Mouse (Mus musculus): ENCODE measurements around the gene Rfesd. TPM values are rescaled to one million over a fixed set of nuclear protein-coding genes. Genes with fewer than 3 reads are reported as not detected.

Gene Rfesd
- 18.7 and 27.9 TPM in 2 replicates for polyA plus RNA-seq (2014; fragmentation: Nextera tagmentation; extraction: Ambion mirVana)

- Histone ChIP-seq H3K36me3 (ENCODE audit: control insufficient read depth, insufficient read depth, low read length) (no peaks in the 10 kb centered on the region), H3K27me3 (replicated peaks; ENCODE audit: control insufficient read depth, insufficient read depth, low read length) (no peaks in the 10 kb centered on the region), H3K4me2 (ENCODE audit: low read length) (peak within 1 kb of the TSS; percentile 78), H3K4me3 (ENCODE audit: low read depth, low read length) (peak within 1 kb of the TSS; percentile 59), H3K27ac (ENCODE audit: low read depth, low read length) (peak within 1 kb of the TSS; percentile 89), H3K9ac (ENCODE audit: low read length) (peak within 1 kb of the TSS; percentile 94), H3K9me3 (replicated peaks; ENCODE audit: control insufficient read depth, low read length) (no peaks in the 10 kb centered on the region), H3K4me1 (ENCODE audit: control insufficient read depth, insufficient read depth, low read length) (peaks cover 6% of the 10 kb centered on the region; the same call in 1 of the 2 replicates)
- DNase-seq (ENCODE audit: low spot score) (peak; percentile 99), ATAC-seq (peak; percentile 100)
- under 1% methylated on average over 50 of the region's 50 CpGs for WGBS
Observed at GRCm38 (mm10) chr13:76017974-76018843, at the start of gene Rfesd. Rfesd (minus strand) TSS chr13:76018719.

GRCm38 (mm10) chr13:76064363-76064945 is 45.9 kb upstream of the Rfesd start:
- Histone ChIP-seq H3K9ac (ENCODE audit: low read length) (no peak overlapping the region), H3K4me3 (ENCODE audit: low read depth, low read length) (no peak overlapping the region), H3K27ac (ENCODE audit: low read depth, low read length) (no peak overlapping the region), H3K9me3 (replicated peaks; ENCODE audit: control insufficient read depth, low read length) (no peaks in the 10 kb centered on the region), H3K4me1 (ENCODE audit: control insufficient read depth, insufficient read depth, low read length) (no peaks in the 10 kb centered on the region), H3K4me2 (ENCODE audit: low read length) (no peak overlapping the region), H3K27me3 (replicated peaks; ENCODE audit: control insufficient read depth, insufficient read depth, low read length) (no peaks in the 10 kb centered on the region), H3K36me3 (ENCODE audit: control insufficient read depth, insufficient read depth, low read length) (no peaks in the 10 kb centered on the region; the same call in none of the 2 replicates)
- ATAC-seq (no peak), DNase-seq (ENCODE audit: low spot score) (no peak)
- 88% methylated on average over 13 of the region's 13 CpGs for WGBS

GRCm38 (mm10) chr13:76063548-76063947 is 45.0 kb upstream of the Rfesd start:
- Histone ChIP-seq H3K36me3 (ENCODE audit: control insufficient read depth, insufficient read depth, low read length) (no peaks in the 10 kb centered on the region; the same call in none of the 2 replicates), H3K9ac (ENCODE audit: low read length) (no peak overlapping the region), H3K4me3 (ENCODE audit: low read depth, low read length) (no peak overlapping the region), H3K9me3 (replicated peaks; ENCODE audit: control insufficient read depth, low read length) (no peaks in the 10 kb centered on the region), H3K27me3 (replicated peaks; ENCODE audit: control insufficient read depth, insufficient read depth, low read length) (no peaks in the 10 kb centered on the region), H3K4me2 (ENCODE audit: low read length) (no peak overlapping the region), H3K27ac (ENCODE audit: low read depth, low read length) (no peak overlapping the region), H3K4me1 (ENCODE audit: control insufficient read depth, insufficient read depth, low read length) (no peaks in the 10 kb centered on the region)
- DNase-seq (ENCODE audit: low spot score) (no peak), ATAC-seq (no peak)
- 92% methylated on average over 4 of the region's 4 CpGs for WGBS

- Histone ChIP-seq H3K4me3 (ENCODE audit: low read depth, low read length) (no peak overlapping the region), H3K4me2 (ENCODE audit: low read length) (no peak overlapping the region), H3K27me3 (replicated peaks; ENCODE audit: control insufficient read depth, insufficient read depth, low read length) (no peaks in the 10 kb centered on the region; the same call in 1 of the 2 replicates), H3K4me1 (ENCODE audit: control insufficient read depth, insufficient read depth, low read length) (no peaks in the 10 kb centered on the region), H3K27ac (ENCODE audit: low read depth, low read length) (no peak overlapping the region), H3K9me3 (replicated peaks; ENCODE audit: control insufficient read depth, low read length) (no peaks in the 10 kb centered on the region), H3K9ac (ENCODE audit: low read length) (no peak overlapping the region), H3K36me3 (ENCODE audit: control insufficient read depth, insufficient read depth, low read length) (no peaks in the 10 kb centered on the region; the same call in none of the 2 replicates)
- ATAC-seq = no peak
- WGBS = 93% methylated on average over 3 of the region's 3 CpGs
- DNase-seq (ENCODE audit: low spot score) = no peak
Observed at GRCm38 (mm10) chr13:76062569-76062968, 44.0 kb upstream of the Rfesd start.

GRCm38 (mm10) chr13:76062126-76062525 is 43.6 kb upstream of the Rfesd start:
- DNase-seq (ENCODE audit: low spot score) = no peak
- no peaks in the 10 kb centered on the region for H3K4me1 ChIP-seq (ENCODE audit: control insufficient read depth, insufficient read depth, low read length)
- no peak overlapping the region for H3K27ac ChIP-seq (ENCODE audit: low read depth, low read length)
- no peaks in the 10 kb centered on the region; the same call in none of the 2 replicates for H3K36me3 ChIP-seq (ENCODE audit: control insufficient read depth, insufficient read depth, low read length)
- H3K4me3 ChIP-seq (ENCODE audit: low read depth, low read length) = no peak overlapping the region
- 84% methylated on average over 3 of the region's 3 CpGs for WGBS
- no peak overlapping the region for H3K4me2 ChIP-seq (ENCODE audit: low read length)
- H3K9ac ChIP-seq (ENCODE audit: low read length) = no peak overlapping the region
- H3K9me3 ChIP-seq (replicated peaks; ENCODE audit: control insufficient read depth, low read length) = no peaks in the 10 kb centered on the region
- no peak for ATAC-seq
- no peaks in the 10 kb centered on the region; the same call in 1 of the 2 replicates for H3K27me3 ChIP-seq (replicated peaks; ENCODE audit: control insufficient read depth, insufficient read depth, low read length)

- 88% methylated on average over 4 of the region's 4 CpGs for WGBS
- Histone ChIP-seq H3K4me1 (ENCODE audit: control insufficient read depth, insufficient read depth, low read length) (peaks cover 2% of the 10 kb centered on the region; the same call in 1 of the 2 replicates), H3K36me3 (ENCODE audit: control insufficient read depth, insufficient read depth, low read length) (no peaks in the 10 kb centered on the region; the same call in 1 of the 2 replicates), H3K9me3 (replicated peaks; ENCODE audit: control insufficient read depth, low read length) (no peaks in the 10 kb centered on the region), H3K27me3 (replicated peaks; ENCODE audit: control insufficient read depth, insufficient read depth, low read length) (peaks cover 23% of the 10 kb centered on the region), H3K4me2 (ENCODE audit: low read length) (no peak overlapping the region), H3K4me3 (ENCODE audit: low read depth, low read length) (no peak overlapping the region), H3K9ac (ENCODE audit: low read length) (no peak overlapping the region), H3K27ac (ENCODE audit: low read depth, low read length) (no peak overlapping the region)
- no peak for ATAC-seq
- DNase-seq (ENCODE audit: low spot score) = no peak
Observed at GRCm38 (mm10) chr13:76059591-76059990, 41.1 kb upstream of the Rfesd start.

- DNase-seq (ENCODE audit: low spot score) (no peak), ATAC-seq (no peak)
- 67% methylated on average over 10 of the region's 10 CpGs for WGBS
- H3K4me3 ChIP-seq (ENCODE audit: low read depth, low read length) = no peak overlapping the region
- no peaks in the 10 kb centered on the region for H3K9me3 ChIP-seq (replicated peaks; ENCODE audit: control insufficient read depth, low read length)
- no peak overlapping the region for H3K9ac ChIP-seq (ENCODE audit: low read length)
- peaks cover 2% of the 10 kb centered on the region; the same call in 1 of the 2 replicates for H3K4me1 ChIP-seq (ENCODE audit: control insufficient read depth, insufficient read depth, low read length)
- peaks cover 31% of the 10 kb centered on the region for H3K27me3 ChIP-seq (replicated peaks; ENCODE audit: control insufficient read depth, insufficient read depth, low read length)
- no peaks in the 10 kb centered on the region for H3K36me3 ChIP-seq (ENCODE audit: control insufficient read depth, insufficient read depth, low read length)
- H3K27ac ChIP-seq (ENCODE audit: low read depth, low read length) = no peak overlapping the region
- H3K4me2 ChIP-seq (ENCODE audit: low read length) = no peak overlapping the region; the same call in 1 of the 2 replicates
Observed at GRCm38 (mm10) chr13:76057267-76058069, 38.9 kb upstream of the Rfesd start.

DNA sequence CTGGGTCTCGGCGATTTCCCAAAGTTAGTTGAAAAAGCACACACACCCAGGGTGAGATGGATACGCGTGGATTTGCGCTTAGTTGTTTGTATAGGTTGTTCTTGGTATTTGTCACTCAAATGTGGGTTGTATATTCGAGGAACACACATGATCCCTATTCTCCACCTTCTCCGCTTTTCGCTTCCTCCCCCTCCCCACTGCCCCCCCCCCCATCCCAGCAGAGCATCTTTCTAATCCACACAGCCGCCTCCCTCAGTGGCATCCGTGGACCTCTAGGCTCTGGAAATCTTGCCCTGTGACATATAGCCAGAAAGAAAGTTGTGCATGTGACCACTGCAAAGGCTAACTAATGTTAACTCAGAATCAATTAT is 38.4 kb upstream of the Rfesd start, which contains the start of gene Gpr150:
TSS of gene Gpr150 (minus strand) at position 101 of the 371 bp plus-strand sequence.
- Histone ChIP-seq H3K4me2 (ENCODE audit: low read length) (peak within 1 kb of the TSS; percentile 98), H3K27me3 (replicated peaks; ENCODE audit: control insufficient read depth, insufficient read depth, low read length) (peaks cover 31% of the 10 kb centered on the region), H3K9me3 (replicated peaks; ENCODE audit: control insufficient read depth, low read length) (no peaks in the 10 kb centered on the region), H3K4me3 (ENCODE audit: low read depth, low read length) (peak within 1 kb of the TSS; percentile 52), H3K27ac (ENCODE audit: low read depth, low read length) (no peak within 1 kb of the TSS), H3K4me1 (ENCODE audit: control insufficient read depth, insufficient read depth, low read length) (peaks cover 2% of the 10 kb centered on the region; the same call in 1 of the 2 replicates), H3K36me3 (ENCODE audit: control insufficient read depth, insufficient read depth, low read length) (no peaks in the 10 kb centered on the region), H3K9ac (ENCODE audit: low read length) (peak within 1 kb of the TSS; percentile 65)
- no peak for ATAC-seq
- 5% methylated on average over 10 of the region's 10 CpGs for WGBS
- DNase-seq (ENCODE audit: low spot score) = no peak
